Mouse (Mus musculus): ENCODE measurements at regions not wholly inside any gene's neighbourhood (a gene's known extent, or its start where the extent isn't known, plus 50 kb on each side); places are given as distances from the start of the nearest gene placed in this dataset.
A peak's percentile ranks its signal among the peaks of the same experiment; 100 is the strongest.
"Not testable (repeated sequence)": the region's sequence is repeated elsewhere in the genome, so short reads cannot be mapped to it uniquely, and the experiment has no call there.

DNA sequence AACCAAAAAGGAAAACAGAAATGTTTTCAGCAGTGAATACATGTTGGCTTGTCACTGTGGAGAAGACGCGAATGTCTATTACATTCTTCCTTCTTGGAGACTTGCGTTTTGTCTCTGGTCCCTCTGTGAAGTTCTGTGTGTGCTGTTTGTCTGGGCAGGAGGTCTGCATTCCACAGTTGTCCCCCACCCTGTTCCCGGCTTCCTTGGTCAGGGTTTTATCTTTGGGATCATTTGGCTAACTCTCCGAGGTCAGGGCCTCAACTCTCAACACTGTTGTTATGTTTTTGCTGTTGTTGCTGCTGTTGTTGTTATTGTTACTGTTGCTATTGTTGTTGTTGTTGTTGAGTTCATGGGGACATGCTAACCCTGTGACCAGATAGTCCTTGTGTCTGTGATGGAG is 121.2 kb upstream of the Mrps10 start:
- ATAC-seq (replicated peaks in 1 of 2; ENCODE audit: insufficient read depth in 1 of 2, low FRiP score in 2 of 2, low TSS enrichment in 1 of 2, low read depth in 1 of 2, poor library complexity in 2 of 2, severe bottlenecking in 2 of 2), result no peak

DNA sequence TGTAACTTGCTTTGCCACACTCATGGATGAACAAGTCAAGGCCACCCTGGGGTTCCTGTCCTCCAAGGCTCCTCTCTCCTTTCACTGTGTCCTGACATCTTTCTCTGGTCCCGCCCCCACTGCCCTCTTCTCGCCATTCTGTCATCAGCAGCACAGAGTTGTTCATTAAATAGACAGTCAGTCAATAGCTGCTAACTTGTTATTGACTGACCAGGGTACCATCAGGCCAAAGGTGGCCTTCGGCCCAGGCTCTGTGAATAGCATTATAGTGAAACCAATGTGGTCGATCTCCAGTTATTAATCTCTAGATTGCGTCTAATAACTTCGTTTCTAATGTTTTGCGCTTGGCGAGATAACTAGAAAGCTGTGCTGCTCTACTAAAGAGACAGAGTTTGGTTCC is 122.1 kb upstream of the Mrps10 start:
- ATAC-seq (replicated peaks in 1 of 2; ENCODE audit: insufficient read depth in 1 of 2, low FRiP score in 2 of 2, low TSS enrichment in 1 of 2, low read depth in 1 of 2, poor library complexity in 2 of 2, severe bottlenecking in 2 of 2), result no peak

DNA sequence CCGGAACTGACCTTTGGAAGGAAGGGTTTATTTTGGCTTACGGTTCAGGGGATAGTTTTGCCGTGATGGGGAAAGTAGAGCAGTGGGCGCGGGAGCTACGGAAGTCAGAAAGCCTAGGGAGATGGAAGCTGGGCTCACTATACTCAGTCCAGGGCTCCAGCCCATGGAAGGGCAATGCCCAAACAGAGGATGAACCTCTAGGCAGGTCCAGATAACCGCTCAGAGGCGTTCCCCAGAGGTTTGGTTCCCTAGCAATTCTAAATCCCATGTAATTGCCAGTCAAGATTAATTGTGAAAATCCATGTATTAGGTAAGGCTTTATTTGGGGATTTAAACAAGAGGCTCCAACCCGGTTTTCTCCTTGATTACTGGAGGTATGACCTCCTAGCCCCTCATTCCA is 123.1 kb upstream of the Mrps10 start:
- no peak for ATAC-seq (replicated peaks in 1 of 2; ENCODE audit: insufficient read depth in 1 of 2, low FRiP score in 2 of 2, low TSS enrichment in 1 of 2, low read depth in 1 of 2, poor library complexity in 2 of 2, severe bottlenecking in 2 of 2)

- ATAC-seq (replicated peaks in 1 of 2; ENCODE audit: insufficient read depth in 1 of 2, low FRiP score in 2 of 2, low TSS enrichment in 1 of 2, low read depth in 1 of 2, poor library complexity in 2 of 2, severe bottlenecking in 2 of 2), result no peak
Observed at GRCm38 (mm10) chr17:47239086-47239485, 129.6 kb upstream of the Mrps10 start.

DNA sequence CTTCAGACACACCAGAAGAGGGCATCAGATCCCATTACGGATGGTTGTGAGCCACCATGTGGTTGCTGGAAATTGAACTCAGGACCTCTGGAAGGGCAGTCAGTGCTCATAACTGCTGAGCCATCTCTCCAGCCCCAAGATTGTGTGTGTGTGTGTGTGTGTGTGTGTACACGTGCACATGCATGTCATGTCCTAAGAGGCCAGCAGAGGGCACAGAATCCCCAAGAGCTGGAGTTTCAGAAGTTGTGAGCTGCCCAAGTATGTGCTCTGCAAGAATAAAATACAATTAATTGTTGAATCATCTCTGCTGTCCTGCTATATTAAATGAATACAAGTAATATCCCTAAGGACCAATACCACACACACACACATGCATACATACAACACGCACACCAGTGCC is 130.8 kb upstream of the Mrps10 start:
- ATAC-seq (replicated peaks in 1 of 2; ENCODE audit: insufficient read depth in 1 of 2, low FRiP score in 2 of 2, low TSS enrichment in 1 of 2, low read depth in 1 of 2, poor library complexity in 2 of 2, severe bottlenecking in 2 of 2), result not testable (repeated sequence)

DNA sequence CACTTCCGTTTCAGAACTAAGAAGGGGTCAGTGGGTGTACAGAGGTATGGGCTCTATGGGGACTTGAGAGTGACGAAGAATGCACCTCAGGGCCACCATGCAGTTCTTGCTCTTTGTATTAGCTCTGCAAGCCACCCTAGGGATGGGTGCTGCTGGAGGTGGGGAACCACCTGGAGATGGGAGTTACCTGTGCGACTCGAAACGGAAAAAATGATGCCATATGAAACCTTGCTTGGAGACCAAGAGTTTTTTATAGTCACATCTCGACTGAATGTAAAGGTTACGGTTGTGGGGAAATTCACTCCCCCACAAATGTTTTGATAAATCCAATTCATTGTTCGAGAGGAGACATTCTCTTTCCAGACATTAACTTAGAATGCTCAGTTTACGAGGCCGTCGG is 134.3 kb upstream of the Mrps10 start:
- no peak for ATAC-seq (replicated peaks in 1 of 2; ENCODE audit: insufficient read depth in 1 of 2, low FRiP score in 2 of 2, low TSS enrichment in 1 of 2, low read depth in 1 of 2, poor library complexity in 2 of 2, severe bottlenecking in 2 of 2)

DNA sequence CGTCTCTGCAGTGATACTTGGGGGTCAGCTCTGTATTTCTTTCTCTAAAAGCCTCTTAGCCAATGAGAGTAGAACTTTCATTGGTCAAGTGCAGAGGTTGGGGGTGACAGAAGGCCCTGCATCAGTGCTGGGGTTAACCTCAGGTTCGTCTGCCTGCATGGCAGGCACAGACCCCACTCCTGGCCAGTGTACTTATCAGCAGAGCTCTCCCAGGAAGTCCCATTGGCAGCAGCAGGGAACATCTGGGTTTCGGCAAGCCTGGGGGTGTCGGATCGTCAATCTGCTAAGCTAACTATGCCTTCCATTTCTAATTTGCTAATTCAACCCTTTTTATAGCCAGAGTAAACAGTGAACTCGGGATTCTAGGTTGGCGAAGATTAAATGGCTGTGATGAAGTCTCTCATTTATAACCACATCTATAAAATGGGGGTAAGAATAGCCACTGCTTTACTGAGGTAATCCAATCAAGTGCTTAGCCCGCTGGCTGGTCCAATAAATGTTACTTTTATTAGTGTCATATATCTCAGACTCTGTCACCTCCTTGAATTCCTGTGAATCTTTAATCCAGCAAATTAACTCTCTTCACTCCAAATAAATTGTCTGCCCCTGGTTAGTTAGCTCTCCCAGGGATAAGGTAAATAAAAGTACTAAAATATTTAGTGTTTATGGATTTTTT is 135.5 kb upstream of the Mrps10 start:
- no peak for ATAC-seq (replicated peaks in 1 of 2; ENCODE audit: insufficient read depth in 1 of 2, low FRiP score in 2 of 2, low TSS enrichment in 1 of 2, low read depth in 1 of 2, poor library complexity in 2 of 2, severe bottlenecking in 2 of 2)

DNA sequence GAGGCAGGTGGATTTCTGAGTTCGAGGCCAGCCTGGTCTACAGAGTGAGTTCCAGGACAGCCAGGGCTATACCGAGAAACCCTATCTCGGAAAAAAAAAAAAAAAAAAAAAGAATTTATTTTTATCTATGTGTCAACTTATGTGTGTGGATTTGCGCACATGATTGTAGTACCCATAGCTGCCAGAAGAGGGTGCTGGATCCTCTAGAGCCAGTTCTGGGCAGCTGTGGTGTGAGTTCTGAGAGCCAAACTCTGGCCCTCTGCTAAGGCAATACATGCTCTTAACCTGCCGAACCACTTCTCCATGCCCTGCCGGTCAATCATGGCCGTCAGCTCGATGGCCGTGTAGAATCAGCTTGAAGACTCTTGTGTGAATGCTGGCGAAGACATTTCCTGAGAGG is 138.0 kb upstream of the Mrps10 start:
- no peak for ATAC-seq (replicated peaks in 1 of 2; ENCODE audit: insufficient read depth in 1 of 2, low FRiP score in 2 of 2, low TSS enrichment in 1 of 2, low read depth in 1 of 2, poor library complexity in 2 of 2, severe bottlenecking in 2 of 2)

GRCm38 (mm10) chr17:47226391-47226790 is 142.3 kb upstream of the Mrps10 start:
- no peak for ATAC-seq (replicated peaks in 1 of 2; ENCODE audit: insufficient read depth in 1 of 2, low FRiP score in 2 of 2, low TSS enrichment in 1 of 2, low read depth in 1 of 2, poor library complexity in 2 of 2, severe bottlenecking in 2 of 2)

DNA sequence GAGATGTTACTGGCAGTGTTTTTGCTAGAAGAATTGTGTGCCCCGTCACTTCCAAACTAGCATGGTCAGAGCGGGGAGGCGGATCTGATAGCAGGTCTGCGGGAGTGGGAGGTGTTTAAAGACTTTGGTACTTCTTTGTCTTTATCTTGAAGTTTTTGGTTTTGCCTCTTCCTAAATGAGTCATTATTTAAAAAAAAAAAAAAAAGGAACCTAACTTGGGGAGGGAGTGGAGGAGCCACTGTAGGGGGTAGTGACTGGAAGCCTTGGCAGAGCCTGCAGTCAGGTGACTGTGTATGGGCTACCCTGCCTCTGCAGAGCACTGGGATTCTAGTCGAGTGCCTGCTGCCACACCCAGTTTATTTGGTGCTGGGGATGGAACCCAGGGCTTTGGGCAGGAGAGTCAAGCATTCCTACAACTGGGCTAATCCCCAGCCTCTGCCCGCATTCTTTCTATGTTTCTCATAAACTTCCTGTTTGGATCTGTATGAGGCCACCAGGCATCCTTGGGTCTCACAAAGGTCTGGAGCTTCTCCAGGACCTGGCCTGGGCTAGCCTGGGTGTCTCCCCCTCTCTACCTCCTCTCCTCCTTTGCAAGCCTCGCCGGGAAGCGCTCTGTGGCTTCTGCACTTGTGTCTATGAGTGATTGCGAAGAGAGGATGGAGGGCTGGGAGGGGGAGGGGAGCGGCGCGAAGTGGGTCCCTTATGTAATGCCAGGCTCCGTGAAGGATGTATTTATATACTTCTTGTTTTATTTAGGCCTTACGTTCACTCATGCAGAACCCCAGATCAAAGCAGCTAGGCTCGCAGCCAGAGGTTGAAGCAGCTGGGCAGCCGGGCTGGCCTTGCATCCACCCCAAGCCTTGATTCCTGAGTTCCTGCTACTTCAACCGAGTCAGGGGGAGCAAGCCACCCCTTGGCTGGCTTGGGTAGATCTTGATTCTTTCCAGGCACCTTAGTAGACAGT is 143.1 kb upstream of the Mrps10 start:
- peak; percentile 78 to 88 for ATAC-seq (replicated peaks in 1 of 2; ENCODE audit: insufficient read depth in 1 of 2, low FRiP score in 2 of 2, low TSS enrichment in 1 of 2, low read depth in 1 of 2, poor library complexity in 2 of 2, severe bottlenecking in 2 of 2)

- ATAC-seq (replicated peaks in 1 of 2; ENCODE audit: insufficient read depth in 1 of 2, low FRiP score in 2 of 2, low TSS enrichment in 1 of 2, low read depth in 1 of 2, poor library complexity in 2 of 2, severe bottlenecking in 2 of 2), result no peak
Observed at GRCm38 (mm10) chr17:47221068-47221796, 147.5 kb upstream of the Mrps10 start.

GRCm38 (mm10) chr17:47219846-47220245 is 148.8 kb upstream of the Mrps10 start:
- ATAC-seq (replicated peaks in 1 of 2; ENCODE audit: insufficient read depth in 1 of 2, low FRiP score in 2 of 2, low TSS enrichment in 1 of 2, low read depth in 1 of 2, poor library complexity in 2 of 2, severe bottlenecking in 2 of 2), result no peak

DNA sequence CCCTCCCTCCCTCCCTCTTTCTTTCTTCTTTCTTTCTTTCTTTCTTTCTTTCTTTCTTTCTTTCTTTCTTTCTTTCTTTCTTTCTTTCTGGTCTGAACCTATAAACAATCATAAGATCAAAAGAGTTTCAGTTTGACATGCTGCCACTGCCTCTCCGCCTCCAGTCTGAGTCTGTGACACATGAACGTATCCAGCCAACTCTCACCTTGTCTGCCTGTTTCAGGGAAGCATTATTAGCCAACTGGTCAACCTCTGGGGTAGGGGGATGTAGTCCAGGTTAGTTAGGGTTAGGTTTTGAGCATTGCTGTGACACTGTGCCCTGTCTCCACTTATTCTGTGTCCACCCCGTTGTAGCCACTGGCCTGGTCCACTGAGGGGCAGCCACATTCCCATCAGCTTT is 152.2 kb upstream of the Mrps10 start:
- ATAC-seq (replicated peaks in 1 of 2; ENCODE audit: insufficient read depth in 1 of 2, low FRiP score in 2 of 2, low TSS enrichment in 1 of 2, low read depth in 1 of 2, poor library complexity in 2 of 2, severe bottlenecking in 2 of 2), result no peak

- ATAC-seq (replicated peaks in 1 of 2; ENCODE audit: insufficient read depth in 1 of 2, low FRiP score in 2 of 2, low TSS enrichment in 1 of 2, low read depth in 1 of 2, poor library complexity in 2 of 2, severe bottlenecking in 2 of 2), result peak; percentile 42 to 61; a peak in 1 of 4 replicates
Observed at GRCm38 (mm10) chr17:47215841-47216240, 152.8 kb upstream of the Mrps10 start.

DNA sequence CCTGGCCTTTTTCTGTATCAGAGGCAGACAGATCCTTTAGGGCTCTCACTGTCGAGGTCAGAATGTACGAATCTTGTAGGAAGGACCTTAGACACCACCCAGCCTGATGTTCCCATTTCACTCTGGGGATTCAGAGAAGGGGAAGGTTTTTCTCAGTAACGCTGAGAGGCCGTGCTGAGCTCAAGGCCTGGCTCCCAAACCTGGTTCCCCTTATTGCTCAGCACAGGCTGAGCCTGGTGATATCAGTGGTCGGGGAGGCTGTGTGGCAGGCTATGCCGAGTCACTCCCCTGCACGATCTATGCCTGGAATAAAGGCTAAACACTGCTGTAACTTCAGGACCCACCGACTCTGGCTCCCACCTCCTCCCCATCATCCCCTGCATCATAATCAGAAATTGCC is 154.6 kb upstream of the Mrps10 start:
- peak; percentile 83 to 90 for ATAC-seq (replicated peaks in 1 of 2; ENCODE audit: insufficient read depth in 1 of 2, low FRiP score in 2 of 2, low TSS enrichment in 1 of 2, low read depth in 1 of 2, poor library complexity in 2 of 2, severe bottlenecking in 2 of 2)

- no peak for ATAC-seq (replicated peaks in 1 of 2; ENCODE audit: insufficient read depth in 1 of 2, low FRiP score in 2 of 2, low TSS enrichment in 1 of 2, low read depth in 1 of 2, poor library complexity in 2 of 2, severe bottlenecking in 2 of 2)
Observed at GRCm38 (mm10) chr17:47210441-47211196, 158.1 kb upstream of the Mrps10 start.

GRCm38 (mm10) chr17:47208886-47209585 is 159.7 kb upstream of the Mrps10 start:
- no peak for ATAC-seq (replicated peaks in 1 of 2; ENCODE audit: insufficient read depth in 1 of 2, low FRiP score in 2 of 2, low TSS enrichment in 1 of 2, low read depth in 1 of 2, poor library complexity in 2 of 2, severe bottlenecking in 2 of 2)

All from hematopoietic stem cell, adult 5-6 weeks (primary cell).